Comparison of ENCODE assay signal across 15 mouse cellular contexts in the genomic region with DNA sequence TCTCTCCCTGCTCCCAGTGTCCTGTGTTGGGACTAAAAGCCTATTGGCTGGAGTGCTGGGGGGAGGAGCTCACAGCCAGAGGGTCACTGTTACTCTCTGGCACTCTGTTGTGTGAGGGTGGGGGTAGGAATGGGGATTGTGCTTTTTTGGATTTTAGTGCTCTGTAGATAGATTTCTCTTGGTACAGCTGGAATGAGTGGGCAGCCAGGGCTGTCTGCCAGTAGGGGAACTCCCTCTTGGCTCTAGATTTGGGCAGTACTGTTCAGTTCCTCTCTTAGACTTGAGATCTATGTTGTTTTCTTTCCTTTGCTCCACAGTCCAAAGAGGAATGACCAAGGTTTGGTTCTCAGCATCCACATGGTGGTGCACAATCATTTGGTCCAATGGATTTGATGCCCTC.
DNase-seq lines count a peak whose midpoint lies in the region; ATAC-seq and TF ChIP-seq lines count a peak whose summit lies in the region.
"Had no signal": no experiment of that assay in that cellular context is flagged by ENCODE, and none has a peak within 500 bp of the region (broad histone marks: within the 10 kb centered on the region; RNA-seq: fewer than 3 reads in every experiment).

No protein-coding gene starts in this region.

- H3K4me2 ChIP-seq in lung, postnatal 0 days (replicated peaks; ENCODE audit: low read depth, low read length) = no peak overlapping the region
- H3K4me2 ChIP-seq: intestine, embryonic 15.5 days; stomach, embryonic 15.5 days had no signal

- no peak overlapping the region for H3K4me3 ChIP-seq in lung, postnatal 0 days (ENCODE audit: low read depth, low read length)
- H3K4me3 ChIP-seq: gastrocnemius, adult 2 months; intestine, embryonic 15.5 days; stomach, embryonic 15.5 days had no signal

- no peaks in the 10 kb centered on the region for H3K36me3 ChIP-seq in lung, postnatal 0 days (ENCODE audit: insufficient read depth, low read length)
- H3K36me3 ChIP-seq: intestine, embryonic 15.5 days; stomach, embryonic 15.5 days had no signal

- peak; percentile 15 for DNase-seq in lung, postnatal 14 days
- no peak for DNase-seq in lung, postnatal 0 days (ENCODE audit: low spot score)
- DNase-seq in frontal cortex, postnatal 36 days (ENCODE audit: low spot score in 2 of 2) = peak; percentile 48 to 76
- peak; percentile 24 to 35 for DNase-seq in left cerebral cortex, adult 18-20 months (ENCODE audit: low spot score in 2 of 2)
- peak; percentile 32 for DNase-seq in right cerebral cortex, postnatal 25 days
- DNase-seq in cerebellum, postnatal 25 days = no peak
- no peak for DNase-seq in adrenal gland, adult 2 months
- DNase-seq in cerebellum, adult 9-10 months = no peak
- DNase-seq: adrenal gland, postnatal 10 days; gastrocnemius, adult 2 months had no signal

- no peak overlapping the region for H3K9ac ChIP-seq in lung, postnatal 0 days (replicated peaks; ENCODE audit: low read depth)
- H3K9ac ChIP-seq: intestine, embryonic 15.5 days; liver, embryonic 14.5 days; stomach, embryonic 15.5 days had no signal

- TF ChIP-seq EP300 in lung, postnatal 0 days (IDR thresholded peaks at IDR 0.05) = no peak

- H3K4me1 ChIP-seq in lung, postnatal 0 days (ENCODE audit: insufficient read depth, low read depth, low read length) = no peaks in the 10 kb centered on the region
- H3K4me1 ChIP-seq: intestine, embryonic 15.5 days; stomach, embryonic 15.5 days had no signal

- H3K27ac ChIP-seq in lung, postnatal 0 days (ENCODE audit: low read length) = no peak overlapping the region
- H3K27ac ChIP-seq: gastrocnemius, adult 2 months; intestine, embryonic 15.5 days; liver, embryonic 14.5 days; stomach, embryonic 15.5 days had no signal

- TF ChIP-seq CTCF in lung, postnatal 0 days (IDR thresholded peaks at IDR 0.05) = no peak

- H3K9me3 ChIP-seq in lung, postnatal 0 days (ENCODE audit: low read length) = no peaks in the 10 kb centered on the region
- H3K9me3 ChIP-seq: intestine, embryonic 15.5 days; stomach, embryonic 15.5 days had no signal

- no peaks in the 10 kb centered on the region for H3K27me3 ChIP-seq in lung, postnatal 0 days (replicated peaks; ENCODE audit: insufficient read depth, low read length)
- H3K27me3 ChIP-seq: intestine, embryonic 15.5 days; Patski; stomach, embryonic 15.5 days had no signal

- no peak for ATAC-seq in lung, postnatal 0 days
- ATAC-seq: CD4-positive, CD25-positive, alpha-beta regulatory T cell, adult 4 months; intestine, embryonic 15.5 days; Patski had no signal

Comparison
In these comparisons a context has a peak if more than half of its experiments do, and no peak if none do; other contexts are left out.
1. DNase-seq: peak in lung, postnatal 14 days (single experiment), frontal cortex, postnatal 36 days (2 of 2), left cerebral cortex, adult 18-20 months (2 of 2) and right cerebral cortex, postnatal 25 days (single experiment); none in lung, postnatal 0 days (single experiment), cerebellum, postnatal 25 days (0 of 2), adrenal gland, adult 2 months (single experiment) and cerebellum, adult 9-10 months (single experiment).